Mouse (Mus musculus): ENCODE measurements around the gene Ppp2r5e.
A peak's percentile ranks its signal among the peaks of the same experiment; 100 is the strongest.

Ppp2r5e gene

GRCm38 (mm10) chr12:75596154-75597002 is at the start of gene Ppp2r5e:
Gene Ppp2r5e, minus strand, starts transcription at chr12:75596245.
- peak; percentile 98 for DNase-seq (ENCODE audit: low spot score)

- DNase-seq (ENCODE audit: low spot score) = no peak
Observed at GRCm38 (mm10) chr12:75645780-75646179, 49.7 kb upstream of the Ppp2r5e start.

DNA sequence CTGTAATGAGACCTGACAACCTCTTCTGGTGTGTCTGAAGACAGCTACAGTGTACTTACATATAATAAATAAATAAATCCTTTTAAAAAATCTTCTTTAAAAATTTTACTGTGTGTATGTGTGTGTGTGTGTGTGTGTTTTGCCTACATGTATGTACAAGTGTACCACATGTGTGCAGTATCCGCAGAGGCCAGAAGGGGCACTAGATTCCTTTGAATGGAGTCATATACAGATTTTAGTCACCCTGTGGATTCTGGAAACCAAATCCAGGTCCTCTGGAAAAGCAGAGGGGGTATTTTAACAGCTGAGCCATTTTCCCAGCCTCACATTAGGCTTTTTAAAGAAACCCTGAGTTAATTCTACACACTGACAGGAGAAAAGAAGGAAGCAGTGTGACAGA is 45.7 kb upstream of the Ppp2r5e start:
- DNase-seq (ENCODE audit: low spot score) = no peak

DNA sequence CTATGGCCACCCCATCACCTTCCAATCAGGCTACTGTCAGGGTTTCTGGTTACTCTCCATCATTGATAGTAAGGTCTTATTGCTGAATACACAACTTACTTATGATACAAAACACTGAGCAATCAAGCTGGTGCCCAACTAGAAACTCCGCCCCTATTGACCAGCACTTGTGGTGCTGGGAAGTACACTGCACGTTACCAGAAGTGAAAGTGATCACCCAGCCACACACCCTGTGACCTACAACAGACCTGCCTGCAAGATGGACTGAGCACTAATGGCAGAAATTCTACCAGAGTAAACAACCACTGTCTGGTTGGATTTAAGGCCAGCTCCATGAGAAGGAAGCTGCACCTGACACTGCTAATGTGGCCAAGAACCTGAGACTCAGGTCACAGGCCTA is 42.3 kb upstream of the Ppp2r5e start:
- DNase-seq (ENCODE audit: low spot score) = no peak

GRCm38 (mm10) chr12:75637103-75637502 is 41.1 kb upstream of the Ppp2r5e start:
- DNase-seq (ENCODE audit: low spot score) = no peak

DNA sequence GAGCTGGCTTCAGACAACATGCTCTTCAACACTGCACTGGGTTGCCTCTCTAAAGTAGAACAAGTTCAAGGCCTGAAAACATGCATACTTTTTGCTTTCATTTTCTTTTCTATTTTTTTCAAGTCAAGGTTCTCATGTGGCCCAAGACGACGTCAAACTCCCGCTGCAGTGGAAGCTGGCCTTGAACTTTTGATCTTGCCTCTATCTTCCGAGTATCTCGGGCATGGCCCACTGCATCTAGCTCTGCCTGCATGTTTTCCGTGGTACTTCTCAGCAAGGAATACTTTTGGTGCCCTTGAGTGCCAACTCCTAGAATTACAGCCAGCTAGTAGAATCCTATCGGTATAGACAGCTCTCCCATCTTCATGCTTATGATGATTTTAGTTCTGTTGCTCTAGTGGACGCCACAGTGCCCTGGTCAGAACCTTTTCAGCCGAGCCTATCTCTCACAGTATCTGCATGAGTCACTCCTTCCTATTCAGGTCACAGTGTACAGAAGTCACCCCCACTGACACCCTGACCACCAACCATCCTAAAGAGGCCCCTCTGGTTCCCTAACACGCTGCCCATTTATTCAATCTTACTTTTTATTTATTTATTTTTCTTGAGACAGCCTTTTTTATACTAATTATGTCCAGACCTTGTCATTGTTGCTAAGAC is 39.9 kb upstream of the Ppp2r5e start:
- DNase-seq (ENCODE audit: low spot score) = no peak

GRCm38 (mm10) chr12:75629618-75630017 is 33.6 kb upstream of the Ppp2r5e start:
- DNase-seq (ENCODE audit: low spot score) = no peak

DNA sequence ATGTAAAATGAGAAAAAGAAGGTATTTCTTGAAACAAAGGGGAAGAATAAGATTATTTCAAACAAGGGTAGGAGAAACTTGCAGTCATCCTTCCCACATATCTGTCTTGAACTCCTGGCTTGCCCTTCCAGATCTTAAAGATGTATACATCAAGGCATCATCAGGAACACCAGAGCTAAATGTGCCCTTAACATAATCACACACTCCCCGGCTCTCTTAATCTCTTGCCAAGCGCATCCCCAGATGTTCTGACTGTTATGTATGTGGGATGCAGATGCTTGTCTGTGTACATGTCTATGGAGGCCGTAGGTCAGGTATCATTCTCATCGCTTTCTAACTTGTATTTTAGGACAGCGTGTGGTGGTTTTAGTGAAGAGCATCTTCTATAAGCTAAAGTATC is 27.2 kb upstream of the Ppp2r5e start:
- no peak for DNase-seq (ENCODE audit: low spot score)

DNA sequence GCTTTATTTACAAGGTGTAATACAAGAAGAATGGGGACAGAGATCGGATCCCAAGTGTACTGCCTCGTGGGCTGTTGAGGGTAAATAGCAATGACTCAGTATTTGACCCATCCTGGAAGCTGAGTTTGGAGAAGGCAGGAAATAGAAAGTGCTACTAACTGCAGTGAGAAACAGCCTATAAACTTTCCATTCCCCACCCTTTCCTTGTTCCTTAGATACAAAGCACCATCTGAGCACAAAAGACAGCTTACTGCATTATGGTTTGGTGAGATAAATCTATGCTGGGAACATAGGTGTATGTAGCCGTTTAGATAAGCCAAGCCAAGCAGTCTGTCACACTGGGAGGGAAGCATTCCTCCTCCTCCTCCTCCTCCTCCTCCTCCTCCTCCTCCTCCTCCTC is 26.8 kb upstream of the Ppp2r5e start:
- peak; percentile 24 for DNase-seq (ENCODE audit: low spot score)

GRCm38 (mm10) chr12:75616841-75617240 is 20.8 kb upstream of the Ppp2r5e start:
- no peak for DNase-seq (ENCODE audit: low spot score)

DNA sequence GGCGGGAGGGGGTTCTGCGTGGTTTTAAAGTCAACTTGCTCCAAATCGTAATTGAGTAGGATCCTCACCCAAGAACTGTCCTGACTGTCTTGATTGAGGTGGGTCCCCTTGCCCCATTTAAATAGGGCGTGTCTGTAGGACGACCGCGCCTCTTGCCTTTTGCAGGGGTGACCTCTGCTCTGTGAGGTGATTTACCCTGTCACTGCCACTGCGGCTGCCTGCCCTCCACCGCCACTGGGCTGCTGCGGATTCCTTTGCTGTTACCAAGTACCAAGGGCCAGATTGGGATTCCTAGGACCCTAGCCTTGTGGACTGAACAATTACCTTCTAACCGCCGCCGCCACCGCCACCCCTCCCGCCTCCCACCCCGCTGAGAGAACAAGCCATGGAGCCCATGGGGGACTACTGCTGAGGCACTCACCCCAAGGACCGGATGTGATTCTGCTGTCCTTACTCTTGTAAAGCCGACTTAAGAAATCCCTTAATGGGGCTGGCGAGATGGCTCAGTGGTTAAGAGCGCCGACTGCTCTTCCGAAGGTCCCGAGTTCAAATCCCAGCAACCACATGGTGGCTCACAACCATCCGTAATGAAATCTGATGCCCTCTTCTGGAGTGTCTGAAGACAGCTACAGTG is 20.2 kb upstream of the Ppp2r5e start:
- no peak for DNase-seq (ENCODE audit: low spot score)

DNA sequence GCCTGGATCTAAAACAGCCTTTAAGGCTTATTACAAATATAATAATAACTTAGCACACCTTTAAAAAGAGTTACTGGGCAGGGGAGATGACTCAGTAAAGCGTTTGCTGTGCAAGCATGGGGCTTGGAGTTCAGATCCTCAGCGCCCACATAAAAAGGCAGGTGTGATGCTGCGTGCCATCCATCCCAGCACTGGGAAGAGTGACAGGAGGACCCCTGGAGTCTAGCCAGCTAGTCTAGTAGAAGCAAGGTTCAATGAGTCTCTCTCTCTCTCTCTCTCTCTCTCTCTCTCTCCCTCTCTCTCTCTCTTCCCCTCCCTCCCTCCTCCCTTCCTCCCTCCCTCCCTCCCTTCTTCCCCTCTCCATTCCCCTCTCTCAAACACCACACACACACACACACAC is 19.5 kb upstream of the Ppp2r5e start:
- DNase-seq (ENCODE audit: low spot score) = no peak

- no peak for DNase-seq (ENCODE audit: low spot score)
Observed at GRCm38 (mm10) chr12:75612711-75613110, 16.7 kb upstream of the Ppp2r5e start.

DNA sequence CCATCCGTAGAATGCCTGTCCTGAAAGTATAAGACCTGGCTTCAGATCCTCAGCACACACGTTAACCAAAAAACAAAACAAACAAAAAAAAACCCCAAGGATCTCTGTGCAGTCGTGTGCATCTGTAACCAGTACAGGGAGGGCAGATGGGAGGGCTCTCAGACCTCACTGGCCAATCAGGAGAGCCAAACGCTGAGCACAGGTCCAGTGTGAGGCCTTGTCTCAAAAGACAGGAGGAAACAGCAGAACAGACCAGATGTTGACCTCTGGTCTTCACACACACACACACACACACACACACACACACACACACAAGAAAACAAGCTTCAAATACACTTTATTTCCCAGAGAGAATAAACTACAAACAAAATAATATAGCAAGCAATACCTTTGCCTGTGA is 3.4 kb upstream of the Ppp2r5e start:
- DNase-seq (ENCODE audit: low spot score) = peak; percentile 62

GRCm38 (mm10) chr12:75598988-75599387 is 2.9 kb upstream of the Ppp2r5e start:
- no peak for DNase-seq (ENCODE audit: low spot score)

- DNase-seq (ENCODE audit: low spot score) = no peak
Observed at GRCm38 (mm10) chr12:75597707-75598106, 1.7 kb upstream of the Ppp2r5e start.

GRCm38 (mm10) chr12:75595291-75596153 is 523 bp downstream of the Ppp2r5e start:
- peak; percentile 32 for DNase-seq (ENCODE audit: low spot score)

DNA sequence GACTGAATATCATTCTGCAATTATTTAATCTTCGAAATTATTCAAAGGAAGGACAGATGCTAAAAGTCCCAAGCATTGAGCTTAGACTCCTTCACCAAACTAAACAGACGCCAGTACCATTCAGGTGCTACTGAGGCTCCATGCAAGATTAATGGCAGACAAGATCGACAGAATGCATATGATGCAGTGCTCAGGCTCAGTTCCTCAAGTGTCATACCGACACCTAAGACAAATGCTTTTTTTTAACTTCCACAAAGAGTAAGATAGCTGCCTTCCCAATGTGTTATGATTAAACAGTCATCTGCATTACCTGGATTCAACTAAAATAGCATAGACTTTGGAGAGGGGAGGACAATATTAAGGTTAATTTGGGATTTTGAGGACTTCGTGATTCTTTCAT is 1.6 kb downstream of the Ppp2r5e start:
- no peak for DNase-seq (ENCODE audit: low spot score)

- DNase-seq (ENCODE audit: low spot score) = no peak
Observed at GRCm38 (mm10) chr12:75593817-75594216, 2.2 kb downstream of the Ppp2r5e start.

DNA sequence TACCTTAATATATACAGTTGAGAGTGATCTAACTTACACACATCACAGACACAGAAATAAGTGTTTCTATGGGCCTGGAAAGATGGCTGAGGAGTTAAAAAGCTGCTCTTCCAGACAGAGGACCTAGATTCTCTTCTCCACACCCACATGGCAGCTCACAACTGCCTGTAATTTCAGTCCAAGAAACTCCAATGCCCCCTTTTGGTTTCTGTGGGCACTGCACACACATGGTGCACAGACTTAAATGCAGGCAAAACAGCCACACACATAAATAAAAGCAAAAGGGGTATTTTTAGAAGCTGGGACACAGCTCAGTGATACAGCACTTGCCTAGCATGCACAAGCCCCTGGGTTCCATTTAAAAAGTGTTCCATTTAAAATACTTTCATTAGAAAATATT is 8.5 kb downstream of the Ppp2r5e start:
- DNase-seq (ENCODE audit: low spot score) = no peak

DNA sequence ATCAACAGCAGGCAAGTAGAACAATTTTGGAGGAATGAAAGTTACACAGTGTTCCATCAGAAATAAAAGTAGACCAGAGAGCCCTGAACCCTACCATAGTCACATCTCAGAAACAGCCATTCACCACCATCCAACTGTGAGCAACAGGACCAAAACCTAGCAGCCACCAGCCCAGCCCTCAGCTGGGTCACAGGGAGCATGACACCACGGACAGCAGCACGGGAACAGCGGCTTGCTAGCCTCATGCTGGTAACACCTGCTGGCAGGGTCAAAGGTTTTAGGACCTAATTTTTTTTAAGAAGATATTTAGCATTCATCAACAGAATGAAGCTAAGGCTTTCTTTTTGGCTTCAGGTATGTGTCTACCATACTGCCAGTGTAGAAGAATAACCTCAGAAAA is 12.3 kb downstream of the Ppp2r5e start:
- DNase-seq (ENCODE audit: low spot score) = no peak

GRCm38 (mm10) chr12:75579076-75579475 is 17.0 kb downstream of the Ppp2r5e start:
- DNase-seq (ENCODE audit: low spot score) = no peak
